Mouse (Mus musculus) left cerebral cortex, postnatal 14 days (tissue): ENCODE measurements around the gene Ergic1. TPM values are rescaled to one million over a fixed set of nuclear protein-coding genes. Genes with fewer than 3 reads are reported as not detected.

Source experiments
- microRNA-seq, 2 experiments: library from miRNA; unstranded; fragments of <30 nt; microRNA quantifications; one replicate each; pipeline ENCODE4 v1.2.0; 2022
- total RNA-seq, 2 experiments: library from RNA; stranded (reverse); gene quantifications; 2 replicates each; pipeline ENCODE4 v1.2.3; 2021

Gene Ergic1
- total RNA-seq, 2 experiments from 2014 or later: 180 to 195 TPM

Small RNA genes within 50 kb of the gene (microRNA-seq; reads per million reads assigned to microRNA genes)
- gene Gm22420: 0 reads per million in 2 experiments

Other genes starting within 250 kb of the Ergic1 start
- gene Neurl1b, start 146.7 kb upstream of the Ergic1 start, total RNA-seq: 100 to 1,000 TPM; 105 to 111 TPM
- 10 to 100 TPM; 28.4 to 33.2 TPM for gene Dusp1, start 639 bp downstream of the Ergic1 start, total RNA-seq
- gene Atp6v0e, start 101.7 kb downstream of the Ergic1 start, total RNA-seq: 10 to 100 TPM; 36.7 to 45.8 TPM
- 10 to 100 TPM; 34.8 to 35.6 TPM for gene Crebrf, start 154.2 kb downstream of the Ergic1 start, total RNA-seq
- gene Bnip1, start 219.6 kb downstream of the Ergic1 start, total RNA-seq: 10 to 100 TPM; 30.4 to 35.1 TPM